Mouse (Mus musculus) myocyte (in vitro differentiated cells): ENCODE data around the gene Tspyl1.

Experiments used
- MYOG ChIP-seq, 3 experiments: IDR thresholded peaks; one replicate each; pipeline ENCODE4 v1.6.1; 2011; ENCODE audit warnings: control low read depth in 2 of 3, low read depth in 2 of 3, mild to moderate bottlenecking in 2 of 3; ENCODE audit not compliant: insufficient read length in 2 of 3, control insufficient read depth in 1 of 3, insufficient read depth in 1 of 3
- POLR2A ChIP-seq: IDR thresholded peaks from one replicate; pipeline ENCODE4 v1.6.1; 2011; ENCODE audit warnings: low read depth, mild to moderate bottlenecking, control low read depth, moderate library complexity; ENCODE audit not compliant: insufficient read length
- POLR2AphosphoS2 ChIP-seq: IDR thresholded peaks from one replicate; pipeline ENCODE4 v1.6.1; 2011; ENCODE audit warnings: low read depth, control low read depth; ENCODE audit not compliant: insufficient read length
- REST ChIP-seq: IDR thresholded peaks from one replicate; pipeline ENCODE4 v1.6.1; 2011; ENCODE audit warnings: mild to moderate bottlenecking, control low read depth, moderate library complexity; ENCODE audit not compliant: insufficient read depth, insufficient read length
- SRF ChIP-seq: IDR thresholded peaks from one replicate; pipeline ENCODE4 v1.6.1; 2011; ENCODE audit warnings: low read depth; ENCODE audit not compliant: control insufficient read depth, insufficient read length
- TCF3 ChIP-seq: IDR thresholded peaks from one replicate; pipeline ENCODE4 v1.6.1; 2011; ENCODE audit warnings: low read depth, control low read depth; ENCODE audit not compliant: insufficient read length
- USF1 ChIP-seq: IDR thresholded peaks from one replicate; pipeline ENCODE4 v1.6.1; 2011; ENCODE audit warnings: low read depth, mild to moderate bottlenecking, control low read depth, moderate library complexity

- TF ChIP-seq POLR2AphosphoS2 (no peak), REST (no peak), POLR2A (no peak), USF1 (no peak), MYOG (IDR thresholded peaks at IDR 0.05; ENCODE audit: control insufficient read depth in 1 of 3, insufficient read depth in 1 of 3, insufficient read length in 2 of 3, low read depth in 2 of 3) (no peak), SRF (no peak), TCF3 (no peak)
These were observed 32.4 kb upstream of the Tspyl1 start for GRCm38 (mm10) chr10:34249594-34249993.
